Mouse (Mus musculus): Measurements from ENCODE around the gene Chka.

The Chka gene

GRCm38 (mm10) chr19:3916727-3917126, 65.2 kb downstream of the Chka start:
- no peak for DNase-seq (ENCODE audit: low read depth, low spot score)

- DNase-seq (ENCODE audit: low read depth, low spot score): no peak
Observed at GRCm38 (mm10) chr19:3919928-3920327, 68.4 kb downstream of the Chka start.

- no peak for DNase-seq (ENCODE audit: low read depth, low spot score)
Observed at GRCm38 (mm10) chr19:3922661-3923371, 71.2 kb downstream of the Chka start.

GRCm38 (mm10) chr19:3923586-3923985, 72.0 kb downstream of the Chka start:
- no peak for DNase-seq (ENCODE audit: low read depth, low spot score)

GRCm38 (mm10) chr19:3924190-3924589, 72.6 kb downstream of the Chka start:
- no peak for DNase-seq (ENCODE audit: low read depth, low spot score)

GRCm38 (mm10) chr19:3924868-3925267, 73.3 kb downstream of the Chka start:
- DNase-seq (ENCODE audit: low read depth, low spot score): no peak

- DNase-seq (ENCODE audit: low read depth, low spot score): no peak
Observed at GRCm38 (mm10) chr19:3925859-3926258, 74.3 kb downstream of the Chka start.

GRCm38 (mm10) chr19:3926279-3926678, 74.7 kb downstream of the Chka start:
- DNase-seq (ENCODE audit: low read depth, low spot score): no peak

GRCm38 (mm10) chr19:3926685-3927084, 75.1 kb downstream of the Chka start:
- no peak for DNase-seq (ENCODE audit: low read depth, low spot score)

- no peak for DNase-seq (ENCODE audit: low read depth, low spot score)
Observed at GRCm38 (mm10) chr19:3927989-3928388, 76.4 kb downstream of the Chka start.

- no peak for DNase-seq (ENCODE audit: low read depth, low spot score)
Observed at GRCm38 (mm10) chr19:3928779-3929178, 77.2 kb downstream of the Chka start.

- DNase-seq (ENCODE audit: low read depth, low spot score): no peak
Observed at GRCm38 (mm10) chr19:3929211-3929941, 77.8 kb downstream of the Chka start, which contains the start of gene Aldh3b1. TSS of gene Aldh3b1 (minus strand) at chr19:3929808.

- DNase-seq (ENCODE audit: low read depth, low spot score): no peak
Observed at GRCm38 (mm10) chr19:3930262-3931057, 78.9 kb downstream of the Chka start.

- no peak for DNase-seq (ENCODE audit: low read depth, low spot score)
Observed at GRCm38 (mm10) chr19:3931716-3932115, 80.1 kb downstream of the Chka start.

GRCm38 (mm10) chr19:3935032-3935895, 83.7 kb downstream of the Chka start, which contains the start of gene Unc93b1:
TSS of gene Unc93b1 (plus strand) at chr19:3935186.
- DNase-seq (ENCODE audit: low read depth, low spot score): no peak

- peak; percentile 21 for DNase-seq (ENCODE audit: low read depth, low spot score)
Observed at GRCm38 (mm10) chr19:3935896-3936850, 84.6 kb downstream of the Chka start.

- DNase-seq (ENCODE audit: low read depth, low spot score): no peak
Observed at GRCm38 (mm10) chr19:3942315-3942714, 90.7 kb downstream of the Chka start.

- DNase-seq (ENCODE audit: low read depth, low spot score): no peak
Observed at GRCm38 (mm10) chr19:3942986-3943735, 91.6 kb downstream of the Chka start.

All from telencephalon, adult 2 months (tissue).